Mouse (Mus musculus) hindbrain, embryonic 12.5 days (tissue): Measurements from ENCODE around the gene Cib2. TPM values are rescaled to one million over a fixed set of nuclear protein-coding genes. Genes with fewer than 3 reads are reported as not detected.
"Not testable (repeated sequence)": the region's sequence is repeated elsewhere in the genome, so short reads cannot be mapped to it uniquely, and the experiment has no call there.

ENCODE experiments used
- ATAC-seq: fragments of 200-750 bp; cut with Nextera tagmentation; 2 replicates; pipeline ENCODE4 v1.8.0; 2017; ENCODE audit warnings: moderate TSS enrichment; ENCODE audit not compliant: low FRiP score
- H3K27ac ChIP-seq: fragments of 300-500 bp; sonication (generic); 2 replicates; pipeline ENCODE4 v1.5.1; 2016; ENCODE audit warnings: mild to moderate bottlenecking
- H3K27me3 ChIP-seq: fragments of 300-500 bp; sonication (generic); 2 replicates; pipeline ENCODE4 v1.6.1; 2016; ENCODE audit warnings: mild to moderate bottlenecking
- H3K36me3 ChIP-seq: fragments of 300-500 bp; sonication (generic); 2 replicates; pipeline ENCODE4 v1.6.1; 2016; ENCODE audit warnings: mild to moderate bottlenecking
- H3K4me1 ChIP-seq: fragments of 300-500 bp; sonication (generic); 2 replicates; pipeline ENCODE4 v1.6.1; 2016
- H3K4me2 ChIP-seq: fragments of 300-500 bp; sonication (generic); replicated peaks from 2 replicates; pipeline ENCODE4 v1.6.1; 2016; ENCODE audit warnings: mild to moderate bottlenecking
- H3K4me3 ChIP-seq: fragments of 300-500 bp; sonication (generic); 2 replicates; pipeline ENCODE4 v1.5.1; 2016; ENCODE audit warnings: mild to moderate bottlenecking
- H3K9ac ChIP-seq: fragments of 300-500 bp; sonication (generic); 2 replicates; pipeline ENCODE4 v1.6.1; 2016; ENCODE audit warnings: mild to moderate bottlenecking, moderate library complexity
- H3K9me3 ChIP-seq: fragments of 300-500 bp; sonication (generic); replicated peaks from 2 replicates; pipeline ENCODE4 v1.6.1; 2016; ENCODE audit warnings: mild to moderate bottlenecking
- WGBS: fragments of 180-500 bp; shearing (Covaris S2); methylation state at CpG from one replicate; pipeline ENCODE4 v1.1.7; 2016; 5-methylcytosine and 5-hydroxymethylcytosine counted together
- polyA plus RNA-seq: library from polyadenylated mRNA; unstranded; fragments of >200 nt; fragmentation: Nextera tagmentation; extraction: Ambion mirVana; gene quantifications from 2 replicates; pipeline ENCODE4 v1.2.1, GENCODE M21; 2016

The Cib2 gene
- 23.5 and 24.7 TPM in 2 replicates for polyA plus RNA-seq

GRCm38 (mm10) chr9:54559771-54560471, at the start of gene Cib2:
Gene Cib2, minus strand, starts transcription at chr9:54560218.
- Histone ChIP-seq H3K36me3 (no peaks in the 10 kb centered on the region), H3K4me3 (peak within 1 kb of the TSS; percentile 57), H3K27me3 (peaks cover 7% of the 10 kb centered on the region; the same call in 1 of the 2 replicates), H3K4me2 (peak within 1 kb of the TSS; percentile 67), H3K27ac (no peak within 1 kb of the TSS), H3K9ac (peak within 1 kb of the TSS; percentile 69), H3K9me3 (no peaks in the 10 kb centered on the region), H3K4me1 (peaks cover 5% of the 10 kb centered on the region; the same call in 1 of the 2 replicates)
- ATAC-seq: peak; percentile 97
- WGBS: 2% methylated on average over 45 of the region's 54 CpGs

GRCm38 (mm10) chr9:54604886-54605285, 44.9 kb upstream of the Cib2 start:
- 58% methylated on average over 4 of the region's 4 CpGs for WGBS
- no peak overlapping the region for H3K27ac ChIP-seq
- H3K36me3 ChIP-seq: peaks cover 44% of the 10 kb centered on the region
- H3K4me2 ChIP-seq: no peak overlapping the region
- no peaks in the 10 kb centered on the region for H3K4me1 ChIP-seq
- no peak overlapping the region for H3K4me3 ChIP-seq
- no peak overlapping the region for H3K9ac ChIP-seq
- no peak for ATAC-seq
- no peaks in the 10 kb centered on the region for H3K9me3 ChIP-seq
- no peaks in the 10 kb centered on the region for H3K27me3 ChIP-seq

GRCm38 (mm10) chr9:54604131-54604654, 44.2 kb upstream of the Cib2 start:
- ATAC-seq: no peak
- no peak overlapping the region for H3K4me2 ChIP-seq
- no peak overlapping the region for H3K9ac ChIP-seq
- no peaks in the 10 kb centered on the region for H3K27me3 ChIP-seq
- WGBS: 76% methylated on average over 5 of the region's 5 CpGs
- no peak overlapping the region for H3K27ac ChIP-seq
- H3K4me3 ChIP-seq: no peak overlapping the region
- peaks cover 51% of the 10 kb centered on the region for H3K36me3 ChIP-seq
- no peaks in the 10 kb centered on the region for H3K9me3 ChIP-seq
- no peaks in the 10 kb centered on the region for H3K4me1 ChIP-seq

- no peaks in the 10 kb centered on the region for H3K9me3 ChIP-seq
- no peaks in the 10 kb centered on the region for H3K27me3 ChIP-seq
- no peak overlapping the region for H3K4me2 ChIP-seq
- H3K4me1 ChIP-seq: no peaks in the 10 kb centered on the region
- WGBS: 78% methylated on average over 7 of the region's 7 CpGs
- H3K27ac ChIP-seq: no peak overlapping the region
- H3K4me3 ChIP-seq: no peak overlapping the region
- no peak overlapping the region for H3K9ac ChIP-seq
- no peak for ATAC-seq
- peaks cover 63% of the 10 kb centered on the region for H3K36me3 ChIP-seq
Observed at GRCm38 (mm10) chr9:54602916-54603315, 42.9 kb upstream of the Cib2 start.

GRCm38 (mm10) chr9:54602386-54602785, 42.4 kb upstream of the Cib2 start:
- H3K36me3 ChIP-seq: peaks cover 69% of the 10 kb centered on the region
- no peaks in the 10 kb centered on the region for H3K4me1 ChIP-seq
- WGBS: 77% methylated on average over 2 of the region's 2 CpGs
- H3K4me2 ChIP-seq: no peak overlapping the region
- H3K9me3 ChIP-seq: no peaks in the 10 kb centered on the region
- H3K4me3 ChIP-seq: no peak overlapping the region
- H3K27ac ChIP-seq: no peak overlapping the region
- no peak overlapping the region for H3K9ac ChIP-seq
- ATAC-seq: no peak
- H3K27me3 ChIP-seq: no peaks in the 10 kb centered on the region

GRCm38 (mm10) chr9:54596752-54597465, 36.9 kb upstream of the Cib2 start:
- H3K27me3 ChIP-seq: no peaks in the 10 kb centered on the region
- H3K27ac ChIP-seq: no peak overlapping the region
- no peak overlapping the region for H3K4me3 ChIP-seq
- no peak for ATAC-seq
- H3K9me3 ChIP-seq: no peaks in the 10 kb centered on the region
- WGBS: 96% methylated on average over 15 of the region's 15 CpGs
- H3K9ac ChIP-seq: no peak overlapping the region
- H3K36me3 ChIP-seq: peaks cover 88% of the 10 kb centered on the region
- no peaks in the 10 kb centered on the region for H3K4me1 ChIP-seq
- no peak overlapping the region for H3K4me2 ChIP-seq

GRCm38 (mm10) chr9:54593652-54594051, 33.6 kb upstream of the Cib2 start:
- not testable (repeated sequence) for H3K4me2 ChIP-seq, H3K4me1 ChIP-seq, H3K9me3 ChIP-seq, ATAC-seq, H3K9ac ChIP-seq, H3K27ac ChIP-seq, H3K27me3 ChIP-seq, H3K4me3 ChIP-seq
- WGBS: 81% methylated on average over 4 of the region's 4 CpGs
- peaks cover 71% of the 10 kb centered on the region for H3K36me3 ChIP-seq

GRCm38 (mm10) chr9:54587863-54588262, 27.8 kb upstream of the Cib2 start:
- Histone ChIP-seq H3K4me3 (0 out of 2 replicates have a peak overlapping the region, but pooled peaks have one; percentile 92), H3K9ac (no peak overlapping the region), H3K36me3 (peaks cover 20% of the 10 kb centered on the region), H3K27ac (no peak overlapping the region), H3K4me2 (peak overlapping the region; percentile 94; the same call in 1 of the 2 replicates), H3K9me3 (no peaks in the 10 kb centered on the region), H3K4me1 (peaks cover 12% of the 10 kb centered on the region), H3K27me3 (no peaks in the 10 kb centered on the region)
- no peak for ATAC-seq
- WGBS: 69% methylated on average over 4 of the region's 4 CpGs

GRCm38 (mm10) chr9:54586199-54587061, 26.4 kb upstream of the Cib2 start, which contains the start of gene Idh3a:
Gene Idh3a, plus strand, starts transcription at chr9:54586334.
- under 1% methylated on average over 72 of the region's 73 CpGs for WGBS
- peaks cover 8% of the 10 kb centered on the region for H3K36me3 ChIP-seq
- H3K4me1 ChIP-seq: peaks cover 12% of the 10 kb centered on the region
- peak; percentile 99 for ATAC-seq
- H3K27ac ChIP-seq: no peak within 1 kb of the TSS
- H3K4me3 ChIP-seq: peak within 1 kb of the TSS; percentile 92
- no peaks in the 10 kb centered on the region for H3K27me3 ChIP-seq
- H3K9me3 ChIP-seq: no peaks in the 10 kb centered on the region
- H3K9ac ChIP-seq: peak within 1 kb of the TSS; percentile 89
- H3K4me2 ChIP-seq: peak within 1 kb of the TSS; percentile 94

- H3K4me1 ChIP-seq: peaks cover 12% of the 10 kb centered on the region
- 37% methylated on average over 5 of the region's 5 CpGs for WGBS
- H3K36me3 ChIP-seq: peaks cover 5% of the 10 kb centered on the region; the same call in 1 of the 2 replicates
- H3K27me3 ChIP-seq: no peaks in the 10 kb centered on the region
- no peak overlapping the region for H3K9ac ChIP-seq
- ATAC-seq: peak; percentile 62
- peak overlapping the region; percentile 92 for H3K4me3 ChIP-seq
- H3K27ac ChIP-seq: no peak overlapping the region
- peak overlapping the region; percentile 94 for H3K4me2 ChIP-seq
- H3K9me3 ChIP-seq: no peaks in the 10 kb centered on the region
Observed at GRCm38 (mm10) chr9:54585839-54586198, 25.8 kb upstream of the Cib2 start.

GRCm38 (mm10) chr9:54584127-54584526, 24.1 kb upstream of the Cib2 start:
- H3K9me3 ChIP-seq, H3K4me3 ChIP-seq, H3K27ac ChIP-seq, H3K27me3 ChIP-seq, ATAC-seq, H3K36me3 ChIP-seq, H3K4me2 ChIP-seq, H3K9ac ChIP-seq: not testable (repeated sequence)
- WGBS: 80% methylated on average over 2 of the region's 2 CpGs
- H3K4me1 ChIP-seq: peaks cover 12% of the 10 kb centered on the region

GRCm38 (mm10) chr9:54583712-54584111, 23.7 kb upstream of the Cib2 start:
- 63% methylated on average over 1 of the region's 1 CpGs for WGBS
- no peak overlapping the region for H3K27ac ChIP-seq
- H3K9ac ChIP-seq: no peak overlapping the region
- no peak overlapping the region for H3K4me2 ChIP-seq
- H3K4me3 ChIP-seq: no peak overlapping the region
- H3K27me3 ChIP-seq: no peaks in the 10 kb centered on the region
- H3K36me3 ChIP-seq: no peaks in the 10 kb centered on the region
- ATAC-seq: no peak
- H3K4me1 ChIP-seq: peaks cover 12% of the 10 kb centered on the region
- no peaks in the 10 kb centered on the region for H3K9me3 ChIP-seq
